Mouse (Mus musculus) intestine, postnatal 0 days (tissue): ENCODE measurements at regions not wholly inside any gene's neighbourhood (a gene's known extent, or its start where the extent isn't known, plus 50 kb on each side); places are given as distances from the start of the nearest gene placed in this dataset.

Source experiments
- ATAC-seq: fragments of 200-750 bp; cut with Nextera tagmentation; 2 replicates; pipeline ENCODE4 v1.8.0; 2017; ENCODE audit warnings: mild to moderate bottlenecking, moderate TSS enrichment, moderate library complexity
- H3K27ac ChIP-seq: fragments of 300-500 bp; sonication (generic); 2 replicates; pipeline ENCODE4 v1.5.1; 2014; ENCODE audit warnings: mild to moderate bottlenecking, low read depth, low read length, moderate library complexity
- H3K27me3 ChIP-seq: fragments of 300-500 bp; sonication (generic); replicated peaks from 2 replicates; pipeline ENCODE4 v1.6.1; 2014; ENCODE audit warnings: low read length, mixed read lengths; ENCODE audit not compliant: control insufficient read depth, insufficient read depth
- H3K36me3 ChIP-seq: fragments of 300-500 bp; sonication (generic); 2 replicates; pipeline ENCODE4 v1.6.1; 2014; ENCODE audit warnings: mild to moderate bottlenecking, moderate library complexity; ENCODE audit not compliant: control insufficient read depth, insufficient read depth
- H3K4me1 ChIP-seq: fragments of 300-500 bp; sonication (generic); replicated peaks from 2 replicates; pipeline ENCODE4 v1.6.1; 2014; ENCODE audit warnings: antibody characterized with exemption, low read length, mixed read lengths; ENCODE audit not compliant: control insufficient read depth, insufficient read depth
- H3K4me2 ChIP-seq: fragments of 300-500 bp; sonication (generic); replicated peaks from 2 replicates; pipeline ENCODE4 v1.6.1; 2014; ENCODE audit warnings: low read depth, mild to moderate bottlenecking, moderate library complexity
- H3K4me3 ChIP-seq: fragments of 300-500 bp; sonication (generic); 2 replicates; pipeline ENCODE4 v1.5.1; 2014; ENCODE audit warnings: low read depth, low read length
- H3K9ac ChIP-seq: fragments of 300-500 bp; sonication (generic); 2 replicates; pipeline ENCODE4 v1.6.1; 2014; ENCODE audit warnings: mild to moderate bottlenecking, low read depth, low read length
- H3K9me3 ChIP-seq: fragments of 300-500 bp; sonication (generic); 2 replicates; pipeline ENCODE4 v1.6.1; 2016; ENCODE audit warnings: mixed run types; ENCODE audit not compliant: control insufficient read depth
- CTCF ChIP-seq: sonication (generic); IDR thresholded peaks from 2 replicates; pipeline ENCODE4 v1.5.1; 2016; ENCODE audit warnings: low read depth, mild to moderate bottlenecking, control low read depth, antibody characterized with exemption, moderate library complexity
- WGBS: fragments of 180-500 bp; shearing (Covaris S2); extraction: QIAGEN DNeasy Blood & Tissue Kit; methylation state at CpG from one replicate; pipeline ENCODE4 v1.1.7; 2014; 5-methylcytosine and 5-hydroxymethylcytosine counted together

DNA sequence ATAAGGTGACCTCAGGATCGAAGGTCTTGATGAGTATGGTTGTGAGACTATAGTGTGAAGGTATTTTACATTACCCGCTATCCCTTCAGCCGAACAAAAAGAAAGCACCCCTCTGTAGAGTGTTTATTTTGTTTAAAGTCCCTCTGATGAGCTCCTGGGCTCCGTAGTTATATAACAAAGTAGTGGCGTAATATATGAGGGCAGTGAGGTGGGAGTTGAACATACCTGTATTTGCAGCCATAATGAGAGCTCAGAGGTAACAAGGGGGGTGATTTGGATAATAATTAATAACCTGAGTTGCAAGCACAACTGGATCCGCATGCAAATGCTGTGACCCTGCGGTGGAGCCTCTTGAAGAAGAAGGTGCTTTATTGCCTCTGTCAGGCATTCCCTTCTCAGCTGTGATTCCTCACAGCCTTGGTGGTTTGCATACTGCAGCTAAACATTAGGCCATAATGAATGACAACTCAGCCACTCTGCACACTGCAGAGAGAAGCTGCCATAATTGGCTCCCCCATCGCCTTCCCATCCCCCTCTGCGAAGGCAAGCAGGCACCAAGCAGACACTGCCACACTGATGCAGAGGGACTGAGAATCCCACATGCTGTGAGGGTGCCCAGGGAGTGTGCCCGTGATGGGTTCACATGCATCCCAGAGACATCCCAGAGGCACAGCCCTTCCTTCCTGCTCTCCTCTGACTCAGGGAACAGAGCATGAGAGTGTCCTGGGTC is 163.3 kb downstream of the Nuf2 start:
- Histone ChIP-seq H3K27me3 (no peaks in the 10 kb centered on the region), H3K27ac (no peak overlapping the region), H3K36me3 (no peaks in the 10 kb centered on the region), H3K4me1 (no peaks in the 10 kb centered on the region), H3K4me2 (no peak overlapping the region), H3K9me3 (no peaks in the 10 kb centered on the region), H3K9ac (no peak overlapping the region), H3K4me3 (no peak overlapping the region)
- TF ChIP-seq CTCF: no peak
- ATAC-seq: no peak
- 32% methylated on average over 10 of the region's 10 CpGs for WGBS

DNA sequence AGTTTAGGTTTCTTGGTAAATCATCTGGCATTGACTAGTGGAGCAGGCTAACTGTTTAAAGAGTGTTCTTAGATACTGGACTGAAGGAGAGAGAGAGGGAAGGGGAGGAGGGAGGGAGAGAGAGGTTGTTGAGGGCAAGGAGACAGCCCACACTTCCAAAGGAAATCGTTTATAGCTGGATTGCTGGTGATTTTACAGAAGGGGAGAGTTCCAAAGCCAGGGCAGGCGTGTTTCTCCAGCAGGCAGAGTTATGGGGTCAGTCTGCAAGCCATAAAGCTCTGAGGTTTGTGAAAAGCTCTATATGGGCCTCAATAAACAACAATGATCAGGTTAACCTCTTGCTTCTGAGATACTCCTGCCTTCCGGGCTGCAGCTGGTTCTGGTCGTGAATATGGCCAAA is 163.9 kb downstream of the Nuf2 start:
- WGBS: 28% methylated on average over 4 of the region's 4 CpGs
- H3K4me2 ChIP-seq: no peak overlapping the region

DNA sequence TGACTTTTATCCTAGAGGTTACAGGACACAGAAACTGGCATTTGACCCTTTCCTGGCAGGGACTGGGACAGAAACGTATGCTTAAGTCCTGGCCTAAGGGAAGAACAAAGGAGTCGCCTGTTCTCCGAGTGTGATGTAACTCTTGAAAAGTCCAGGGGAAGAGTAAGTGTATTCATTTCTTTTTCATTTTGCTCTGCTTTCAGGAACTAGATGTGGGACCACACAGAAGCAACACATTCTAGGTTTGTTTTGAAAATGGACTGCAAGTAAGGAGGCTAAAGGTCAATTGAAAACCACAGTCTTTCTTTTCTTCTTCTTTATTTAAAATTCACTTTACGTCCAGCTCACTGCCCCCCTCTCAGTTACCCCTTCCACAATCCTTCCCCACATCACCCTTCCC is 168.7 kb downstream of the Nuf2 start:
- Histone ChIP-seq H3K4me3 (no peak overlapping the region), H3K27ac (no peak overlapping the region), H3K36me3 (no peaks in the 10 kb centered on the region), H3K9me3 (no peaks in the 10 kb centered on the region), H3K27me3 (no peaks in the 10 kb centered on the region), H3K9ac (no peak overlapping the region), H3K4me1 (no peaks in the 10 kb centered on the region), H3K4me2 (no peak overlapping the region)
- ATAC-seq: no peak
- 72% methylated on average over 4 of the region's 4 CpGs for WGBS
- TF ChIP-seq CTCF: no peak

More for the DNA sequence above, 163.9 kb downstream of the Nuf2 start:
- Histone ChIP-seq H3K9ac (no peak overlapping the region), H3K27me3 (no peaks in the 10 kb centered on the region), H3K9me3 (no peaks in the 10 kb centered on the region), H3K27ac (no peak overlapping the region), H3K36me3 (no peaks in the 10 kb centered on the region), H3K4me3 (no peak overlapping the region), H3K4me1 (no peaks in the 10 kb centered on the region)
- ATAC-seq: no peak
- no peak for TF ChIP-seq CTCF

DNA sequence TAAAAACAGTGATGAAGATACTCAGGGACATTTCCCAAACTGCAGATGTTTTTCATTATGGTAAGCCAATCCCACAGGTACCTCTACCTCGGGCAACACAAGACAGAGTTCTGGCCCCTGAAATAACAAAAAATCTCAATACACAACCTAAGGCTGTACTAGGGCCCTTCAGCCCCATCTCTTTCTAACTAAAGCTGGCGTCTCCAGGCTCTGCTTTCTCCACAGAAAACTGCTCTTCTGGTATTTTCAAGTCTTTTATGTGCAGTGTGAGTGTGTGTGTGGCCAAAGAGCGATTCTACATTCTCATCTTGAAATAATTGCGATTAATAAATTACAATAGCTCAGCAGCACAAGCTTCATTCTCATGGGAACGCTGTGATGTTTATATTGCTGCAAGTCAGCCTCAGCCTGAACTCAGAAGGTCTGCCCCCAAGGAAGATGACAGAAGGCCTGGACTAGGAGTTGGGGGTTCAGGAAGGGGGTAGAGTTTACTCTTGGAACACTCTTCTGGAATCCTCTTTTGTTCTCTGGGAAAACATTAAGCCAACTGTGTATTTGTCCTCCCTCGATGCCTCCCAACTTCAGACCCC is 173.5 kb downstream of the Nuf2 start:
- H3K4me1 ChIP-seq: no peaks in the 10 kb centered on the region
- no peak overlapping the region for H3K9ac ChIP-seq
- ATAC-seq: no peak
- H3K27me3 ChIP-seq: no peaks in the 10 kb centered on the region
- no peak overlapping the region for H3K4me3 ChIP-seq
- TF ChIP-seq CTCF: no peak
- H3K27ac ChIP-seq: no peak overlapping the region
- no peaks in the 10 kb centered on the region for H3K36me3 ChIP-seq
- H3K9me3 ChIP-seq: no peaks in the 10 kb centered on the region
- WGBS: 54% methylated on average over 6 of the region's 6 CpGs
- H3K4me2 ChIP-seq: no peak overlapping the region

DNA sequence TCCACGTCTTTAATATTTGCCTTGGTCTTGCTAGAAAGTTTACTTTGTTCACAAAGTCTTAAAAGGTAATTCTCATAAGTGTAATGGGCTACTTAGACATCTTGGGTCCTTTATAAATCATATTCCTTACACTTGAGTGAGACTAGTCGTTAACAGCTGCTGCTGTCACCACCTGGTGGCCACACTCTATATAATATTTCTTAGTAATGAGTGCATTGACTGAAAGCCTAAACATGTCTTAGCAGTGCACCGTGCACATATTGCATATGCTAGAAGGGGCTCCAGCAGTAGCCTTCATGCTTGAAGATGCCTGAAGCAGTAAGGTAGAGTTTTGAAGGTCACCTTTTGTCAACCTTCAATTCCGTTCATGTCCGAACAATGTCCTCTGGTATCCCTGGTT is 177.2 kb downstream of the Nuf2 start:
- no peaks in the 10 kb centered on the region for H3K4me1 ChIP-seq
- H3K36me3 ChIP-seq: no peaks in the 10 kb centered on the region
- no peak for ATAC-seq
- no peak overlapping the region for H3K4me3 ChIP-seq
- H3K9me3 ChIP-seq: no peaks in the 10 kb centered on the region
- no peaks in the 10 kb centered on the region for H3K27me3 ChIP-seq
- H3K27ac ChIP-seq: no peak overlapping the region
- WGBS: 64% methylated on average over 5 of the region's 5 CpGs
- no peak overlapping the region for H3K4me2 ChIP-seq
- H3K9ac ChIP-seq: no peak overlapping the region
- peak; percentile 63 for TF ChIP-seq CTCF

DNA sequence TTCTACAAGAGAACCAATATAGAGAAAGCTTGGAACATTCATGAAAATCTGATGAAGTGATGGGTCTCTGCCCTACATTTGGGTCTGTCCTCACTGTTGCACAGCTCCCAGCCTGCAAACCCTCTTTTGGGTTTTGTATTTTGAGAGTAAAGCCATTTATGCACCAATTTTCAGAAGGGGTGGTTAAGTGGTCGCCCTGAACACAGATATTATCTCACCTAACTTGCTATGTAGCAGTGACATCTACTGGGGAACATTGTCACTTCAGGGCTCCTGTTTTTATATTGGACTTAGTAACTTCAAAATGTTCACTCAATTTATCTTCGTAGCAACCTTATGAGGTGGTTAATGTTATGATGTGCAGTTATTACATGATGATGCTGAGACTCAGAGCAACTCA is 183.6 kb downstream of the Nuf2 start:
- Histone ChIP-seq H3K9me3 (no peaks in the 10 kb centered on the region), H3K4me2 (no peak overlapping the region), H3K36me3 (no peaks in the 10 kb centered on the region), H3K27me3 (no peaks in the 10 kb centered on the region), H3K4me1 (0 out of 2 replicates have a peak, but pooled peaks cover 2% of the 10 kb centered on the region), H3K9ac (no peak overlapping the region), H3K27ac (no peak overlapping the region), H3K4me3 (no peak overlapping the region)
- no peak for ATAC-seq
- WGBS: 39% methylated on average over 2 of the region's 2 CpGs
- TF ChIP-seq CTCF: peak; percentile 72
